Mouse (Mus musculus): ENCODE measurements around the gene Gm36210. TPM values are rescaled to one million over a fixed set of nuclear protein-coding genes. Genes with fewer than 3 reads are reported as not detected.
A peak's percentile ranks its signal among the peaks of the same experiment; 100 is the strongest.

Gm36210 gene
- under 1 TPM in 3 of 4 experiments, not detected in 1; 0.29 to 0.81 (median 0.48) TPM for total RNA-seq (2022)

- no peak for DNase-seq (ENCODE audit: low spot score in 2 of 2)
Observed at GRCm38 (mm10) chr7:4906466-4906950, at the start of gene Gm36210. Gm36210 (minus strand) TSS chr7:4906516.

- peak in 1 of 2 experiments; percentile 33 for DNase-seq (ENCODE audit: low spot score in 2 of 2)
Observed at GRCm38 (mm10) chr7:4953815-4954445, 47.6 kb upstream of the Gm36210 start.

GRCm38 (mm10) chr7:4950561-4951342 is 44.4 kb upstream of the Gm36210 start:
- no peak for DNase-seq (ENCODE audit: low spot score in 2 of 2)

GRCm38 (mm10) chr7:4948386-4948785 is 42.1 kb upstream of the Gm36210 start:
- DNase-seq (ENCODE audit: low spot score in 2 of 2): no peak

GRCm38 (mm10) chr7:4947855-4948254 is 41.5 kb upstream of the Gm36210 start:
- peak; percentile 75 to 85 for DNase-seq (ENCODE audit: low spot score in 2 of 2)

GRCm38 (mm10) chr7:4943223-4943815 is 37.0 kb upstream of the Gm36210 start:
- peak; percentile 90 to 95 for DNase-seq (ENCODE audit: low spot score in 2 of 2)

- no peak for DNase-seq (ENCODE audit: low spot score in 2 of 2)
Observed at GRCm38 (mm10) chr7:4942673-4943072, 36.4 kb upstream of the Gm36210 start.

- peak; percentile 61 to 66 for DNase-seq (ENCODE audit: low spot score in 2 of 2)
Observed at GRCm38 (mm10) chr7:4940068-4940479, 33.8 kb upstream of the Gm36210 start.

- peak; percentile 55 to 58 for DNase-seq (ENCODE audit: low spot score in 2 of 2)
Observed at GRCm38 (mm10) chr7:4938456-4938855, 32.1 kb upstream of the Gm36210 start.

- DNase-seq (ENCODE audit: low spot score in 2 of 2): no peak
Observed at GRCm38 (mm10) chr7:4937392-4937791, 31.1 kb upstream of the Gm36210 start.

- no peak for DNase-seq (ENCODE audit: low spot score in 2 of 2)
Observed at GRCm38 (mm10) chr7:4936832-4937231, 30.5 kb upstream of the Gm36210 start.

- no peak for DNase-seq (ENCODE audit: low spot score in 2 of 2)
Observed at GRCm38 (mm10) chr7:4934160-4934914, 28.0 kb upstream of the Gm36210 start.

GRCm38 (mm10) chr7:4933103-4933502 is 26.8 kb upstream of the Gm36210 start:
- DNase-seq (ENCODE audit: low spot score in 2 of 2): no peak

- no peak for DNase-seq (ENCODE audit: low spot score in 2 of 2)
Observed at GRCm38 (mm10) chr7:4928323-4928722, 22.0 kb upstream of the Gm36210 start.

- no peak for DNase-seq (ENCODE audit: low spot score in 2 of 2)
Observed at GRCm38 (mm10) chr7:4927711-4928110, 21.4 kb upstream of the Gm36210 start.

- DNase-seq (ENCODE audit: low spot score in 2 of 2): no peak
Observed at GRCm38 (mm10) chr7:4926849-4927248, 20.5 kb upstream of the Gm36210 start.

- peak; percentile 57 to 75 for DNase-seq (ENCODE audit: low spot score in 2 of 2)
Observed at GRCm38 (mm10) chr7:4925441-4926381, 19.4 kb upstream of the Gm36210 start, which contains the start of gene Ssc5d. Ssc5d (plus strand) TSS chr7:4925785.

GRCm38 (mm10) chr7:4924891-4925301 is 18.6 kb upstream of the Gm36210 start:
- DNase-seq (ENCODE audit: low spot score in 2 of 2): peak; percentile 29 to 61

- peak in 1 of 2 experiments; percentile 2 for DNase-seq (ENCODE audit: low spot score in 2 of 2)
Observed at GRCm38 (mm10) chr7:4924483-4924882, 18.2 kb upstream of the Gm36210 start.
